Comparison of ENCODE assay signal across 19 mouse cellular contexts in the genomic region with DNA sequence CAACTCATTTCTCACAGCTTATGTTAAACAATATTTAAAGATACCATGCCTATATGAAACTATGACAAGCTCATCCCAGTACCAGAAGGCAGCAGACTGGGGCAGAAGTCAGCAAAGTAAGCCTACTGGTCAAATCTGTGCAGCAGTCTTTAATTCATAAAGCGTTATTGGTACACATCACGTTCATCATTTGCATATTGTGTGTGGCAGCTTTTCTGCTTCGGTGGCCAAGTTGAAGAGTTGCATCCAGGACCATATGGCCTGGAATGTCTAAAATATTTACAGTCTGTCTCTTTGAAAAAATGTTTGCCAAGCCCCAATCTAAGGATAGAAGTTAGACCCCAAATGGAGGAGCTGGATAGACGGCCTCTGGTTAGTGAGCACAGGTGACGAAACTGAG.
DNase-seq lines count a peak whose midpoint lies in the region; ATAC-seq and TF ChIP-seq lines count a peak whose summit lies in the region.
"Had no signal": no experiment of that assay in that cellular context is flagged by ENCODE, and none has a peak within 500 bp of the region (broad histone marks: within the 10 kb centered on the region; RNA-seq: fewer than 3 reads in every experiment).

No protein-coding gene starts in this region.

- peak; percentile 63; the same call in 1 of the 2 replicates for ATAC-seq in forebrain, embryonic 13.5 days
- ATAC-seq in forebrain, postnatal 0 days: peak; percentile 78
- ATAC-seq: CD4-positive, CD25-positive, alpha-beta regulatory T cell, adult 4 months; intestine, embryonic 16.5 days had no signal

- H3K4me2 ChIP-seq in forebrain, embryonic 13.5 days: no peak overlapping the region
- H3K4me2 ChIP-seq in forebrain, postnatal 0 days (ENCODE audit: low read depth): no peak overlapping the region
- H3K4me2 ChIP-seq: heart, embryonic 13.5 days; hindbrain, embryonic 15.5 days had no signal

- H3K27ac ChIP-seq in cerebellum, adult 2 months (ENCODE audit: insufficient read depth, low read length): 0 out of 2 replicates have a peak overlapping the region, but pooled peaks have one; percentile 84
- no peak overlapping the region for H3K27ac ChIP-seq in forebrain, embryonic 13.5 days
- no peak overlapping the region for H3K27ac ChIP-seq in forebrain, embryonic 10.5 days
- no peak overlapping the region for H3K27ac ChIP-seq in forebrain, postnatal 0 days (ENCODE audit: low read depth, low read length)
- H3K27ac ChIP-seq: embryonic facial prominence, embryonic 10.5 days; heart, embryonic 13.5 days; hindbrain, embryonic 15.5 days had no signal

- H3K9me3 ChIP-seq in forebrain, embryonic 13.5 days (replicated peaks): no peaks in the 10 kb centered on the region
- H3K9me3 ChIP-seq in forebrain, embryonic 10.5 days: no peaks in the 10 kb centered on the region
- H3K9me3 ChIP-seq in forebrain, postnatal 0 days (ENCODE audit: low read length): no peaks in the 10 kb centered on the region
- H3K9me3 ChIP-seq: embryonic facial prominence, embryonic 10.5 days; G1E; heart, embryonic 13.5 days; hindbrain, embryonic 15.5 days had no signal

- H3K27me3 ChIP-seq in cerebellum, adult 2 months (ENCODE audit: control insufficient read depth, insufficient read depth, low read length): no peaks in the 10 kb centered on the region
- H3K27me3 ChIP-seq in forebrain, embryonic 13.5 days: no peaks in the 10 kb centered on the region
- no peaks in the 10 kb centered on the region for H3K27me3 ChIP-seq in forebrain, embryonic 10.5 days (ENCODE audit: poor library complexity, severe bottlenecking)
- H3K27me3 ChIP-seq in forebrain, postnatal 0 days (ENCODE audit: insufficient read depth, low read length): no peaks in the 10 kb centered on the region
- H3K27me3 ChIP-seq: heart, embryonic 13.5 days; hindbrain, embryonic 15.5 days had no signal

- TF ChIP-seq POLR2A in cerebellum, adult 2 months (IDR thresholded peaks at IDR 0.05; ENCODE audit: borderline replicate concordance, insufficient read depth, low read length): no peak

- no peak overlapping the region for H3K9ac ChIP-seq in forebrain, embryonic 13.5 days
- no peak overlapping the region for H3K9ac ChIP-seq in forebrain, postnatal 0 days
- H3K9ac ChIP-seq: heart, embryonic 13.5 days; hindbrain, embryonic 15.5 days had no signal

- no peaks in the 10 kb centered on the region for H3K36me3 ChIP-seq in forebrain, embryonic 13.5 days (ENCODE audit: poor library complexity, severe bottlenecking)
- no peaks in the 10 kb centered on the region for H3K36me3 ChIP-seq in forebrain, embryonic 10.5 days (replicated peaks)
- H3K36me3 ChIP-seq in forebrain, postnatal 0 days (ENCODE audit: insufficient read depth): no peaks in the 10 kb centered on the region
- H3K36me3 ChIP-seq: embryonic facial prominence, embryonic 10.5 days; G1E; heart, embryonic 13.5 days; hindbrain, embryonic 15.5 days had no signal

- peak in 1 of 2 experiments; percentile 65 for DNase-seq in cerebellum, adult 2 months
- no peak for DNase-seq in cerebellum, adult 8-10 months
- DNase-seq in forebrain, embryonic 10.5 days (ENCODE audit: extremely low spot score, low spot score): no peak
- peak; percentile 67 for DNase-seq in brain, adult 2 months (ENCODE audit: low read depth, low spot score)
- DNase-seq in forebrain, postnatal 0 days: peak; percentile 38
- DNase-seq in heart, adult 18-20 months: no peak
- DNase-seq: adrenal gland, adult 8-10 months; adrenal gland, postnatal 36 days; B cell, adult 2 months; gastrocnemius, postnatal 14 days; heart, postnatal 36 days; kidney, adult 8-10 months had no signal

- H3K4me3 ChIP-seq in cerebellum, adult 2 months (replicated peaks; ENCODE audit: insufficient read depth, low read depth, low read length): no peak overlapping the region
- H3K4me3 ChIP-seq in forebrain, embryonic 13.5 days: no peak overlapping the region
- H3K4me3 ChIP-seq in forebrain, embryonic 10.5 days: no peak overlapping the region
- H3K4me3 ChIP-seq in forebrain, postnatal 0 days (ENCODE audit: low read depth, low read length): no peak overlapping the region
- H3K4me3 ChIP-seq: embryonic facial prominence, embryonic 10.5 days; heart, embryonic 13.5 days; hindbrain, embryonic 15.5 days had no signal

- TF ChIP-seq CTCF in cerebellum, adult 2 months (IDR thresholded peaks at IDR 0.05; ENCODE audit: borderline replicate concordance, insufficient read depth, low read depth, low read length): no peak
- no peak for TF ChIP-seq CTCF in forebrain, postnatal 0 days (IDR thresholded peaks at IDR 0.05; ENCODE audit: low read depth)

- H3K4me1 ChIP-seq in cerebellum, adult 2 months (ENCODE audit: control insufficient read depth, insufficient read depth, low read length): peaks cover 15% of the 10 kb centered on the region; the same call in 1 of the 2 replicates
- H3K4me1 ChIP-seq in forebrain, embryonic 13.5 days: no peaks in the 10 kb centered on the region
- no peaks in the 10 kb centered on the region for H3K4me1 ChIP-seq in forebrain, embryonic 10.5 days
- no peaks in the 10 kb centered on the region for H3K4me1 ChIP-seq in forebrain, postnatal 0 days (ENCODE audit: insufficient read depth)
- H3K4me1 ChIP-seq: embryonic facial prominence, embryonic 10.5 days; heart, embryonic 13.5 days; hindbrain, embryonic 15.5 days had no signal

- WGBS in cerebellum, adult 2 months: 20% methylated on average over 5 of the region's 5 CpGs
- WGBS in forebrain, embryonic 13.5 days: 82% methylated on average over 5 of the region's 5 CpGs
- 93% methylated on average over 5 of the region's 5 CpGs for WGBS in forebrain, embryonic 10.5 days
- WGBS in forebrain, postnatal 0 days: 58% methylated on average over 5 of the region's 5 CpGs

Comparison
In these comparisons a context has a peak if more than half of its experiments do, and no peak if none do; other contexts are left out.
1. DNase-seq: peak in brain, adult 2 months (single experiment) and forebrain, postnatal 0 days (single experiment); none in cerebellum, adult 8-10 months (single experiment), forebrain, embryonic 10.5 days (single experiment) and heart, adult 18-20 months (0 of 2).